Mouse (Mus musculus): ENCODE data around the gene Stk39. TPM values are rescaled to one million over a fixed set of nuclear protein-coding genes. Genes with fewer than 3 reads are reported as not detected.

Stk39 gene
- polyA plus RNA-seq, 1 experiment from 2014 or later: 29.0 TPM

DNA sequence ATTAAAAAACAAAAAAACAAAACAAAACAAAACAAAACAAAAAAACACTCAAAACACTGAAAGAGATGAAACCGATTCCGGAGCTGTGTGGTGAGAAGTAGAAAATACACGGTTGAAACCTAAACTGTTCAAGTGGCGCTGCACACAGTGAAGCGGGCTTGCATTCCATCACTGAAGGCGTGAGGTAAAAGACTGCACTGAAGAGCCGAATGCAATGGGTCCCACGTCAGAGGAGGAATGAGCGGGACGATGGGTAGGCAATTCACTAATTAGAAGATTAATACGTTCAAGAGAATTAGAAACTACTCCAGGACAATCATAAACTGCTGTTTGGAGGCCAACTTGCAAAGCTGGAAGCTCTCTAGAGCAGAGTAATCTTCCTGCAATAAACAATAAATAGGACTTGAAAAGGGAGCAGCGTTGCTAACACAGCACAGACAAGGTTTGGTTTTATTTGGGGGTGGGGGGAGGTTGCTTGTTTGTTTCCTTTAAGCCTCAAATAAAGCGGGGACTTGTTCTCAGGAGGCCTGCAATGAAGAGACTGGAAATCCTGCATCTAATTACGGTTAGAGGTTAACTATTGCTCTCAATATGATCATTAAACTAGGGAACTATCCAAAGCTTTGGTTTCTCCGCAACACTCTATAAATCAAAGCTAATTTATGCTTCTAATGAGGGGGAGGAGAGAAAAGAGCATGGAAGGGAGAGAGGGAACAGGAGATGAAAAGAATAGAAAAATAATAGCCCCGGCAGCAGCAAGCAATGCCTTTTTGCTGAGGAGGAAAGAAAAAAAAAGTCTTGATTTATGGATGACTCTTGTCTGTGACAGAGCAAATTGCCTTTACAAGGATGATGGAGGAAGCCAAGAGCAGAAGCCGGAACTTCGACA, 67.5 kb downstream of the Stk39 start:
- Histone ChIP-seq H3K27ac (peak overlapping the region; percentile 25; the same call in 1 of the 2 replicates), H3K4me3 (replicated peaks; ENCODE audit: low read depth, low read length) (no peak overlapping the region)
- no peak for ATAC-seq (replicated peaks; ENCODE audit: low FRiP score, low read depth)

GRCm38 (mm10) chr2:68393611-68394549, 78.2 kb downstream of the Stk39 start:
- H3K27ac ChIP-seq: no peak overlapping the region
- WGBS: 77% methylated on average over 13 of the region's 13 CpGs
- no peak overlapping the region for H3K4me2 ChIP-seq (ENCODE audit: low read length)
- no peak for DNase-seq (ENCODE audit: low spot score)
- no peak overlapping the region for H3K4me3 ChIP-seq (replicated peaks; ENCODE audit: low read depth, low read length)
- no peaks in the 10 kb centered on the region for H3K27me3 ChIP-seq (ENCODE audit: insufficient read depth, low read length)
- no peaks in the 10 kb centered on the region for H3K9me3 ChIP-seq (replicated peaks; ENCODE audit: low read length)
- no peaks in the 10 kb centered on the region for H3K4me1 ChIP-seq (replicated peaks; ENCODE audit: insufficient read depth, low read length)
- no peak for ATAC-seq (replicated peaks; ENCODE audit: low FRiP score, low read depth)
- TF ChIP-seq CTCF (IDR thresholded peaks at IDR 0.05; ENCODE audit: low read depth): no peak
- H3K36me3 ChIP-seq (ENCODE audit: insufficient read depth, low read length): no peaks in the 10 kb centered on the region
- no peak overlapping the region for H3K9ac ChIP-seq (ENCODE audit: low read depth, low read length)

More for the DNA sequence above, 67.5 kb downstream of the Stk39 start:
- Histone ChIP-seq H3K9ac (ENCODE audit: low read depth, low read length) (no peak overlapping the region; the same call in 1 of the 2 replicates), H3K9me3 (replicated peaks; ENCODE audit: low read length) (no peaks in the 10 kb centered on the region), H3K4me2 (ENCODE audit: low read length) (peak overlapping the region; percentile 38), H3K4me1 (replicated peaks; ENCODE audit: insufficient read depth, low read length) (peaks cover 36% of the 10 kb centered on the region), H3K36me3 (ENCODE audit: insufficient read depth, low read length) (no peaks in the 10 kb centered on the region), H3K27me3 (ENCODE audit: insufficient read depth, low read length) (no peaks in the 10 kb centered on the region)
- 21% methylated on average over 18 of the region's 18 CpGs for WGBS
- no peak for TF ChIP-seq CTCF (IDR thresholded peaks at IDR 0.05; ENCODE audit: low read depth)
- DNase-seq (ENCODE audit: low spot score): peak; percentile 85

DNA sequence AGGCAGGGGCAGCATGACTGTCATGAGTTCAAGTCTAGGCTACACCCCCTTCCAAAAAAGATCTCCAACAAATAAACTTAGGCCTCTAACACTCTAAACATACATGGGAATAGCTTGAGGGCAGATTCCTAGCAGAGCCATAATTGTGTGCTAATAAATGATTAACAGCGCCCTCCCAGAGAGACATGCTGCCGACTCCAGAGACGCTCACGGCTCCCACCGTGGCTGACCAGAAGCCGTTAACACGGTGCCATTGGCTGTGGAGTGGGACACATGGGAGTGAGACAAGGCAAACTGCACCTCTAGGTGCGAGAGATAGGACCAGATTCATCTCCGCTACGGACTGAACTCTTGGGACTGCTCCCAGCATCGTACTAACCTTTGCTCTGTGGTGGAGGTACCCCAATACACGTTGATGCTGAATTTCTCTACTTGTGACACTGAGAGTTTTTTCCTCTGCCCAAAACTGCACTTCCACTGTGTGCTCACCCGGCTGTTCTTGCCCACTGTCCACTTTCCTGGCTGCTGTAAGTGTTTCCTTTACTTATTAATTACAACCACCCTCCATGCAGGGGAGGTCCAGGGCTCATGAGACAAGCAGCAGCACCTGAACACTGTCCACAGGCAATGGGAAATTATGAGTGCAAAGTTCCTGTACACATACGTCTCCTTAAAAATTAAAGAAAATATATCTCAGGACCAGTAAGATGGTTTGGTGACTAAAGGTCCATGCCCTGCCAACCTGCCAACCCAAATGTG, 84.1 kb downstream of the Stk39 start:
- H3K36me3 ChIP-seq (ENCODE audit: insufficient read depth, low read length): no peaks in the 10 kb centered on the region
- H3K9me3 ChIP-seq (replicated peaks; ENCODE audit: low read length): no peaks in the 10 kb centered on the region
- peak overlapping the region; percentile 68; the same call in 1 of the 2 replicates for H3K27ac ChIP-seq
- H3K4me2 ChIP-seq (ENCODE audit: low read length): no peak overlapping the region
- peak; percentile 53 for ATAC-seq (replicated peaks; ENCODE audit: low FRiP score, low read depth)
- 69% methylated on average over 14 of the region's 14 CpGs for WGBS
- no peak for TF ChIP-seq CTCF (IDR thresholded peaks at IDR 0.05; ENCODE audit: low read depth)
- no peak overlapping the region for H3K4me3 ChIP-seq (replicated peaks; ENCODE audit: low read depth, low read length)
- H3K4me1 ChIP-seq (replicated peaks; ENCODE audit: insufficient read depth, low read length): no peaks in the 10 kb centered on the region
- no peak for DNase-seq (ENCODE audit: low spot score)
- no peak overlapping the region for H3K9ac ChIP-seq (ENCODE audit: low read depth, low read length)
- H3K27me3 ChIP-seq (ENCODE audit: insufficient read depth, low read length): no peaks in the 10 kb centered on the region

GRCm38 (mm10) chr2:68386313-68386863, 85.7 kb downstream of the Stk39 start:
- Histone ChIP-seq H3K4me3 (replicated peaks; ENCODE audit: low read depth, low read length) (no peak overlapping the region), H3K4me1 (replicated peaks; ENCODE audit: insufficient read depth, low read length) (peaks cover 13% of the 10 kb centered on the region; the same call in 1 of the 2 replicates), H3K4me2 (ENCODE audit: low read length) (no peak overlapping the region), H3K9me3 (replicated peaks; ENCODE audit: low read length) (no peaks in the 10 kb centered on the region), H3K27ac (peak overlapping the region; percentile 19; the same call in 1 of the 2 replicates), H3K9ac (ENCODE audit: low read depth, low read length) (no peak overlapping the region), H3K36me3 (ENCODE audit: insufficient read depth, low read length) (no peaks in the 10 kb centered on the region), H3K27me3 (ENCODE audit: insufficient read depth, low read length) (no peaks in the 10 kb centered on the region)
- WGBS: 62% methylated on average over 10 of the region's 10 CpGs
- DNase-seq (ENCODE audit: low spot score): no peak
- no peak for TF ChIP-seq CTCF (IDR thresholded peaks at IDR 0.05; ENCODE audit: low read depth)
- no peak for ATAC-seq (replicated peaks; ENCODE audit: low FRiP score, low read depth)

GRCm38 (mm10) chr2:68385654-68386312, 86.3 kb downstream of the Stk39 start:
- no peak for ATAC-seq (replicated peaks; ENCODE audit: low FRiP score, low read depth)
- H3K27ac ChIP-seq: peak overlapping the region; percentile 19; the same call in 1 of the 2 replicates

More at GRCm38 (mm10) chr2:68385654-68386312, 86.3 kb downstream of the Stk39 start:
- Histone ChIP-seq H3K9me3 (replicated peaks; ENCODE audit: low read length) (no peaks in the 10 kb centered on the region), H3K27me3 (ENCODE audit: insufficient read depth, low read length) (no peaks in the 10 kb centered on the region), H3K4me2 (ENCODE audit: low read length) (no peak overlapping the region), H3K36me3 (ENCODE audit: insufficient read depth, low read length) (no peaks in the 10 kb centered on the region), H3K9ac (ENCODE audit: low read depth, low read length) (no peak overlapping the region), H3K4me3 (replicated peaks; ENCODE audit: low read depth, low read length) (no peak overlapping the region), H3K4me1 (replicated peaks; ENCODE audit: insufficient read depth, low read length) (peaks cover 15% of the 10 kb centered on the region; the same call in 1 of the 2 replicates)
- TF ChIP-seq CTCF (IDR thresholded peaks at IDR 0.05; ENCODE audit: low read depth): no peak
- DNase-seq (ENCODE audit: low spot score): no peak
- 73% methylated on average over 9 of the region's 9 CpGs for WGBS

All from kidney, postnatal 0 days (tissue).